Mouse (Mus musculus) liver, embryonic 15.5 days (tissue): Measurements from ENCODE around the gene Klhdc8a. TPM values are rescaled to one million over a fixed set of nuclear protein-coding genes. Genes with fewer than 3 reads are reported as not detected.

Experiments
- ATAC-seq: fragments of 200-750 bp; cut with Nextera tagmentation; 2 replicates; pipeline ENCODE4 v1.8.0; 2017; ENCODE audit warnings: moderate number of reproducible peaks, mild to moderate bottlenecking, moderate library complexity; ENCODE audit not compliant: insufficient read depth
- H3K27ac ChIP-seq: fragments of 300-500 bp; sonication (generic); replicated peaks from 2 replicates; pipeline ENCODE4 v1.5.1; 2015; ENCODE audit warnings: mild to moderate bottlenecking, inconsistent platforms
- H3K27me3 ChIP-seq: fragments of 300-500 bp; sonication (generic); 2 replicates; pipeline ENCODE4 v1.6.1; 2015; ENCODE audit warnings: mild to moderate bottlenecking, inconsistent platforms
- H3K36me3 ChIP-seq: fragments of 300-500 bp; sonication (generic); replicated peaks from 2 replicates; pipeline ENCODE4 v1.6.1; 2015; ENCODE audit warnings: moderate library complexity, mild to moderate bottlenecking, inconsistent platforms
- H3K4me1 ChIP-seq: fragments of 300-500 bp; sonication (generic); replicated peaks from 2 replicates; pipeline ENCODE4 v1.6.1; 2015; ENCODE audit warnings: inconsistent platforms
- H3K4me2 ChIP-seq: fragments of 300-500 bp; sonication (generic); 2 replicates; pipeline ENCODE4 v1.6.1; 2015; ENCODE audit warnings: moderate library complexity, mild to moderate bottlenecking, inconsistent platforms
- H3K4me3 ChIP-seq: fragments of 300-500 bp; sonication (generic); replicated peaks from 2 replicates; pipeline ENCODE4 v1.5.1; 2015; ENCODE audit warnings: mild to moderate bottlenecking, inconsistent platforms
- H3K9ac ChIP-seq: fragments of 300-500 bp; sonication (generic); 2 replicates; pipeline ENCODE4 v1.6.1; 2015; ENCODE audit warnings: moderate library complexity, mild to moderate bottlenecking, inconsistent platforms
- H3K9me3 ChIP-seq: fragments of 300-500 bp; sonication (generic); replicated peaks from 2 replicates; pipeline ENCODE4 v1.6.1; 2016; ENCODE audit warnings: inconsistent platforms
- WGBS: fragments of 180-500 bp; shearing (Covaris S2); methylation state at CpG from one replicate; pipeline ENCODE4 v1.1.7; 2015; ENCODE audit warnings: mixed read lengths; ENCODE audit not compliant: insufficient replicate concordance; 5-methylcytosine and 5-hydroxymethylcytosine counted together
- polyA plus RNA-seq: library from polyadenylated mRNA; unstranded; fragments of >200 nt; fragmentation: Nextera tagmentation; extraction: Ambion mirVana; gene quantifications from 2 replicates; pipeline ENCODE4 v1.2.1, GENCODE M21; 2015

Klhdc8a gene
- polyA plus RNA-seq, 1 experiment from 2014 or later: 0.07 TPM

DNA sequence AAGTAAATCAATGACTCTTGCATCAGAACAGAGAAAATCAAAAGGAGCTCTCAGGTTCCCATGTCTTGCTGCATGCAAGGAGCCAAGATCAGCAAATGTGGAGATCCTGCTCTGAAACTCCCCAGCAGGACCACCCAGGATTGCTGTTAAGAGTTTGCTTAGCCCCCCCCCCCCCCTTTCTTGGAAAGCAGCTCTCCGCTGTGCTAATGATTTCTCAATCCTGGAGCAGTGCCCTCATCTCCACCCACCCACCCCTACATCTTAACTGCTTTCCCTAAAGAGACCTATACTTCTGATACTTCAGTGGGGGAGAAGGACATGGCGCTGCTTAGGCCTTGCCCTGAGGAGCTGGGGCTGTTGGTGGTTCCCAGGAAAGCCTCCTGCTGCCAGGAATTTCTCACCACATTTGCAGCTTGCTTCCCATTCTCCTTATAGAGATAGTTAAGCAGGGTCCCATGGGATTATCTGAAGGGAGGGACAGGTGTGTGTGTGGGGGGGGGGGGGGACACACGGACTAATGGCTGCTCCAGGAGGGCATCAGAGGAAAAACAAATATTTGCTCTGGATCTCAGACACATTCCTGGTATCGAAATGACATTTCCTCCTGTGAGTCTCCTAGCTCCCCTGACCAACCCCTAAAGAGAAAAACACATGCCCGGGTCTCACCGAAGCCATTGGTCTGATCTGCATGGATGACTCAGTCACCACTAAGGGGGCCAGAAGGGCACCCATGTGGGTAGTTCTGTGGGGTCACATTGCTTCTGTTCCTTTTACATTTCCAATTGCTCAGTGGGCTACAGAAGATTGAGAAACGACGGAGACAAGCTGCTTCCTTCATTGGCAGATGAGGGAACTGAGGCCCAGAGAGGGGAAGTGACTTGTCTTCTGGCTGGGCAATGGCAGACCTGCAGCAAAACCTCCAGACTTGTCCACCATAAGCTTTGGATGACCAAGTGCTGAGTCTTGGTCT is 19.8 kb downstream of the Klhdc8a start:
- peak overlapping the region; percentile 58 for H3K4me3 ChIP-seq

DNA sequence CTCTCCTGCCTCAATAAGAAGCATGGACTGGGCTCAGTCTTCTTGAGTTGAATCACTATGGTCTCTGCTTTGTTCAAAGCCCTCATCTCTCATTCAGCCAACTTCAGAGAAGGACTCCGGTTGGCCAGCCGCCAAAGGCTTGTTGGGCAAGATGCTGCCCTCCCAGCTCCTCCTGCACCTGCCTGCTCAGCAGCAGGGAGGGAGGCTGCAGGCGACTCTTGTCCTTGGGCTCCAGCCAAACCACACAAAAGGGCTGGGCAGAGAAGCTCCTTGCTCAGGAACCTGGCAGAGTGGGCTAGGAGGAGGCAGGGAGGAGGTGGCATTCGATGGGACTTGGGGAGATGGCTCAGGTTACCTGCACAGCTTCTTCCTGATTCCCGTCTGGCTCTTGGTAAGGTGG is 20.8 kb downstream of the Klhdc8a start:
- Histone ChIP-seq H3K9me3 (no peaks in the 10 kb centered on the region), H3K4me2 (peak overlapping the region; percentile 12; the same call in 1 of the 2 replicates), H3K4me1 (peaks cover 44% of the 10 kb centered on the region), H3K9ac (no peak overlapping the region), H3K36me3 (no peaks in the 10 kb centered on the region), H3K27ac (no peak overlapping the region), H3K27me3 (peaks cover 57% of the 10 kb centered on the region), H3K4me3 (no peak overlapping the region)
- WGBS: 47% methylated on average over 5 of the region's 5 CpGs
- ATAC-seq: no peak

More for the DNA sequence above, 19.8 kb downstream of the Klhdc8a start:
- Histone ChIP-seq H3K9ac (no peak overlapping the region), H3K9me3 (no peaks in the 10 kb centered on the region), H3K36me3 (no peaks in the 10 kb centered on the region), H3K4me2 (peak overlapping the region; percentile 74), H3K27ac (peak overlapping the region; percentile 36; the same call in 1 of the 2 replicates), H3K4me1 (peaks cover 44% of the 10 kb centered on the region), H3K27me3 (peaks cover 67% of the 10 kb centered on the region)
- ATAC-seq: no peak
- WGBS: 40% methylated on average over 8 of the region's 8 CpGs

DNA sequence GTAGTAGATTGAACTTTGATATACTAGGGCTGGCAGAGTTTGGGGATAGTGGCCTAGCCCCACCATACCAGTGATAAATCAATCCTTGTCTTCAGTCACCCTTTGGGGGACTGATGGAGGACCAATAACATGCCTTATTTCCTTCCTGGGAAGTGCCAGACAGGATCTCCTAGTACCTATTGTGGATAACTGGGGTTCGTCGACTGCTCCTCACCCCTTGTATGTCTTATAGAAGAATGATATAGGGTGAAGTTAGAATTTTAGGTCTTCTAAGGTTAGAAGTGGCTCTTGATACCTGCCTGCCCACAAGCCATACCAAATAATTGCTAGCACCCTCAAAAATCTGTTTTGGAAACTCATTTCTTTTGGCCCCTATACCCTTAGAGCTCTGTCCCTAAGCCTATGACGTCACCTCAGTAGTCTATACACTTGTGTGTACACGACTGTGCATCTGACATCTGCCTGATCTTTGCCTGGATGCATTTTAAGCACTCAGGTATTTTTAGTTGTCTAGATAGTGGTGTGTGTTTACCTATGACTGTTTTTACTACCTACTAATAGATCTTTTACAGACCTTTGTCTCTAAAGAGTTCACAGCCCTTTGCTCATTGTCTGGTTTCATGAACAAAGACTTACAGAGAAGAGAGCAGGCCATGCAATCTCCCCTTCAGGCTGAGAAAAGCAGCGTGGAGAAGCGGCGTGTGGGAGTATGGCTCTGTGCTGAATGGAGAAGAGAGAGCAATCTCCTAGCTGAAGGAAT is 23.6 kb downstream of the Klhdc8a start:
- WGBS: 67% methylated on average over 7 of the region's 7 CpGs
- 0 out of 2 replicates have a peak, but pooled peaks cover 3% of the 10 kb centered on the region for H3K36me3 ChIP-seq
- H3K4me2 ChIP-seq: no peak overlapping the region
- ATAC-seq: no peak
- no peak overlapping the region for H3K4me3 ChIP-seq
- no peak overlapping the region for H3K27ac ChIP-seq
- no peak overlapping the region for H3K9ac ChIP-seq
- H3K27me3 ChIP-seq: peaks cover 30% of the 10 kb centered on the region
- H3K4me1 ChIP-seq: peaks cover 35% of the 10 kb centered on the region
- no peaks in the 10 kb centered on the region for H3K9me3 ChIP-seq

DNA sequence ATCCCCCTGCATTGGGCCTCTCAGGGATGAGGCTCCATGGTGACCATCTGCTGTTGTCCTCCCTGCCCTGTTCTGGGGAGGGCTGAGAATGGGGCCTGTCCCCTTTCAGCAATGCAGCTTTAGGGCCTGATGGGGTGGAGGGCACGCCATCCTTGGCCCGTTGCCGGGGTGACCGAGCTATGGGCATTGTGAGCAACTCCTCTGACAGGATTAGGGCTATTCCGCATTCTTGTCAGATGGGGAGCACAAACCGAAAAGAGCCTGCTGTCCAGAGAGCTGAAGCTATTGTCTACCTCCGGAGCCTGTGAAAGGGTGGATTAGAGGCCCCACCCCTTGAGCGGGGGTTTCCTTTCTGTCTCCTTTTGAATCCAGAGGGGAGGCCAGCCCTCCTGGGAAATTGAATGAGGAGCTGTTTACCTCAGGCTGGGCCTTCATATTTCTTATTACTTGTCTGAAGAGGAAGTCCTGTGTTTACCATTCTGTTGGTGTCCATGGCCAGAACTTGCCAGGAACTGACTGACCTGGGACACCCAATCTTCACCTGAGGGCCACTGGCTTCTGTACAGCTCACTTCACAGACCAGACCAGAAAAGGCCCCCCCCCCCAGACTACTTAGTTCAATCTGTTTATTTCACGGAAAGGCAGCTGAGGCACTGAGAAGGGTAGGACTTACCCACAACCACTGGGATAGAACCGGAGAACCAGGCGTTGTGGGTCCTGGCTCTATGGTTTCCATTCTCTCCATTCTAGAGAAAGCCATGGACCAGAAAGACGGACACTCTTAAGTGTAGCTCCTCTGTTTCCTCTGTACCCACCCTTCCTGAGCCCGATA is 24.5 kb downstream of the Klhdc8a start:
- H3K27ac ChIP-seq: no peak overlapping the region
- H3K4me3 ChIP-seq: no peak overlapping the region
- no peak overlapping the region for H3K9ac ChIP-seq

DNA sequence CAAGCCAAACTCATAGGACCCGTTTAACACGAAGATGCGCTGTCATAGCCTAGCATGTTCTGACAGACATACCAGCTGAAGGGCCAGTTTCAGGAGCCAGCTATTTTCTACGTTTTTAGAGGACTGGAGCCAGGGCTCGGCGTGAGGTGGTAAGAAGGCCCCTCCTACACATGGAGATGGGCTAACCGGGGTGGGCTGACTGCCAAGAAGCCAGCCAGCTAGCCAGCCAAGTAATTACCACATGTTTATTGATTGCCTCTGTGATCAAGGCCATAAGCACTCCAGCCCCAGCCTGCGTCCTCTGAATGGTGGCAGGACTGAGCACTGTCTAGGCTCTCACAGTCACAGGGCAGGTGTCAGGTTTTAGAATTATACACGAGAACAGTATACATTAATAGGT is 28.4 kb downstream of the Klhdc8a start:
- ATAC-seq: no peak; the same call in 1 of the 2 replicates
- WGBS: 68% methylated on average over 9 of the region's 9 CpGs

More for the DNA sequence above, 24.5 kb downstream of the Klhdc8a start:
- Histone ChIP-seq H3K4me2 (no peak overlapping the region), H3K4me1 (peaks cover 38% of the 10 kb centered on the region), H3K36me3 (0 out of 2 replicates have a peak, but pooled peaks cover 3% of the 10 kb centered on the region), H3K9me3 (no peaks in the 10 kb centered on the region), H3K27me3 (peaks cover 20% of the 10 kb centered on the region)
- ATAC-seq: no peak
- WGBS: 59% methylated on average over 13 of the region's 13 CpGs

DNA sequence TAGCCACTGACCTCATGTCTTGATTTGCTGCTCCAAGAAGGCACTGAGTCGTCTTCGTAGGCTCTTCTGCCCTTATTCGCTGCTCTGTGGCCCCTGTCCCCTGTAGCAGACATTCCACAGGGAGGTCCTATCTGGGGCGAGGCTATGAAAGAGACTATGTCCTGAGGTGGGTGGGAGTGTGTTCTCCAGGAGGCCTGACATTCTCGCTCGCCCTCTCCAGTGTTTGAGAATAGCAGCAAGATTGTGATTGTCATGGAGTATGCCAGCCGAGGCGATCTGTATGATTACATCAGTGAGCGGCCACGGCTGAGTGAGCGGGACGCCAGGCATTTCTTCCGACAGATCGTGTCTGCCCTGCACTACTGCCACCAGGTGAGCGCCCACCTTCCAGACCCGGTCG is 29.1 kb downstream of the Klhdc8a start:
- H3K4me3 ChIP-seq: no peak overlapping the region
- H3K9me3 ChIP-seq: no peaks in the 10 kb centered on the region
- no peak for ATAC-seq
- no peak overlapping the region for H3K4me2 ChIP-seq
- peaks cover 15% of the 10 kb centered on the region for H3K36me3 ChIP-seq
- 78% methylated on average over 17 of the region's 17 CpGs for WGBS
- H3K27me3 ChIP-seq: no peaks in the 10 kb centered on the region
- peaks cover 23% of the 10 kb centered on the region for H3K4me1 ChIP-seq
- no peak overlapping the region for H3K9ac ChIP-seq
- H3K27ac ChIP-seq: no peak overlapping the region

More for the DNA sequence above, 28.4 kb downstream of the Klhdc8a start:
- no peak overlapping the region for H3K4me3 ChIP-seq
- no peaks in the 10 kb centered on the region for H3K27me3 ChIP-seq
- H3K36me3 ChIP-seq: peaks cover 15% of the 10 kb centered on the region
- H3K9ac ChIP-seq: no peak overlapping the region
- no peak overlapping the region for H3K4me2 ChIP-seq
- H3K27ac ChIP-seq: no peak overlapping the region
- H3K4me1 ChIP-seq: peaks cover 28% of the 10 kb centered on the region
- no peaks in the 10 kb centered on the region for H3K9me3 ChIP-seq

DNA sequence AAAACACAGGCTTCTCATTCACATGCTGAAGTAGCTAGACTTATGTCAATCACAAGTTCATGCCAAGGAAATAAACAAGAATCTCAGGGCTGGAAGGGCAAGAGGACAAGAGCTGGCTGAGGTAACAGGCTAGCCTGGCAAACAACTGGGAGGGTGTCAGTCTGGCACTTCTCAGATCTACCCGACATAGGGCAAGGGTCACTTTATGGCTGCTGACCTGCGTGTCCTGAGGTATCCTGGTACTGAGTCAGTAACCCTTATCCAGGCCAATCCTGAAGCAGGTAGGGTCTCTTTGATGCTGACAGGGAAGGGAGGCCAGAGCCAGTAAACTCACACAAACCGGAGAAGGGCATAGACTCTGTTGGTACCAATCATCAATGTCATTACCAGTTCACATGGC is 30.1 kb downstream of the Klhdc8a start:
- H3K27ac ChIP-seq: no peak overlapping the region
- no peak for ATAC-seq
- 62% methylated on average over 3 of the region's 3 CpGs for WGBS
- no peak overlapping the region for H3K9ac ChIP-seq
- H3K4me1 ChIP-seq: peaks cover 28% of the 10 kb centered on the region
- no peak overlapping the region for H3K4me3 ChIP-seq
- H3K36me3 ChIP-seq: peaks cover 15% of the 10 kb centered on the region
- H3K4me2 ChIP-seq: no peak overlapping the region
- no peaks in the 10 kb centered on the region for H3K9me3 ChIP-seq
- no peaks in the 10 kb centered on the region for H3K27me3 ChIP-seq

DNA sequence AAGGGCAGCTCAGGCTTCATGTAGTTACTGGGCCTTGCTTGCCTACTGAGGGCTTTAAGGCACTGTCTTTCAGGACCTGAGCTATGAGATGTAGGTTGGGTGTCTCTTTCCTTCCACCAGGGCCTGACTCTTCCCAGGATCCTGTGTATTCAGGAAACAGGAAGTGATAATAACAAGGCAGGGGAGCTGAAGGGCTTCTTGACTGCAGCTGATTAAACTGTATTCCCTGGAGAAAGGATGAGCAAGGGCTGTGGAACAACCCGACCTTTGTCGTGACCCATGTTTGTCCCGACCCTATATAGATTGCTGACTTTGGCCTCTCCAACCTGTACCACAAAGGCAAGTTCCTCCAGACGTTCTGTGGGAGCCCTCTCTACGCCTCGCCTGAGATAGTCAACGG is 31.2 kb downstream of the Klhdc8a start:
- Histone ChIP-seq H3K4me3 (no peak overlapping the region), H3K36me3 (peaks cover 15% of the 10 kb centered on the region), H3K9ac (no peak overlapping the region), H3K4me2 (no peak overlapping the region), H3K27me3 (no peaks in the 10 kb centered on the region), H3K27ac (no peak overlapping the region), H3K4me1 (peaks cover 39% of the 10 kb centered on the region), H3K9me3 (no peaks in the 10 kb centered on the region)
- WGBS: 58% methylated on average over 7 of the region's 7 CpGs
- no peak for ATAC-seq

DNA sequence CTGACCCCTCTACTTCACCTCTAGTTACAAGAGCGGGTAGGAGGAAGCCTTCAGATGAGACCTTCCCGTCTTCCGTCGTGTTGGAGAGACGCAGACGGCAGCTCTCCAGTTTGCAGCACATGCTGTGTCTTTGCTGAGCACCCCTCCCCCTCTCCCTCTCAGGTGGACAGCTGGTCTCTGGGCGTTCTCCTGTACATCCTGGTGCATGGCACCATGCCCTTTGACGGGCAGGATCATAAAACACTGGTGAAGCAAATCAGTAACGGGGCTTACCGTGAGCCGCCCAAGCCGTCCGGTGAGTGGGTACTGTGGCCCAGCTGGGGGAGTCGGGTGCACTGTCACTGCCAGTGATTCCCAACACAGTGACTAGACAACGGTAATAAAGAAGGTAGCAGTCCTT is 32.0 kb downstream of the Klhdc8a start:
- WGBS: 79% methylated on average over 15 of the region's 15 CpGs
- Histone ChIP-seq H3K27ac (no peak overlapping the region), H3K4me1 (peaks cover 46% of the 10 kb centered on the region), H3K4me3 (no peak overlapping the region), H3K36me3 (peaks cover 12% of the 10 kb centered on the region), H3K9ac (no peak overlapping the region), H3K9me3 (no peaks in the 10 kb centered on the region), H3K27me3 (no peaks in the 10 kb centered on the region), H3K4me2 (no peak overlapping the region)
- ATAC-seq: no peak

DNA sequence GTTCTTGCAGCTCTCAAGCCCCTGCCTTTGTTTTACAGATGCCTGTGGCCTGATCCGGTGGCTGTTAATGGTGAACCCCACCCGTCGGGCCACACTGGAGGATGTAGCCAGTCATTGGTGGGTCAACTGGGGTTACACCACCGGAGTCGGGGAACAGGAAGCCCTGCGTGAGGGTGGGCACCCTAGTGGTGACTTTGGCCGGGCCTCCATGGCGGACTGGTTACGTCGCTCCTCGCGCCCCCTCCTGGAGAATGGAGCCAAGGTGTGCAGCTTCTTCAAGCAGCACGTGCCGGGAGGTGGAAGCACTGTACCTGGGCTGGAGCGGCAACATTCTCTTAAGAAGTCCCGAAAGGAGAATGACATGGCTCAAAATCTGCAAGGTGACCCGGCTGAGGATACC is 32.9 kb downstream of the Klhdc8a start:
- ATAC-seq: no peak
- no peak overlapping the region for H3K4me2 ChIP-seq
- WGBS: 81% methylated on average over 17 of the region's 17 CpGs
- H3K27ac ChIP-seq: no peak overlapping the region
- peaks cover 12% of the 10 kb centered on the region for H3K36me3 ChIP-seq
- no peaks in the 10 kb centered on the region for H3K9me3 ChIP-seq
- peaks cover 55% of the 10 kb centered on the region for H3K4me1 ChIP-seq
- no peak overlapping the region for H3K9ac ChIP-seq
- no peaks in the 10 kb centered on the region for H3K27me3 ChIP-seq
- no peak overlapping the region for H3K4me3 ChIP-seq
